Mouse (Mus musculus) embryonic facial prominence, embryonic 14.5 days (tissue): ENCODE data around the gene Tdp2. TPM values are rescaled to one million over a fixed set of nuclear protein-coding genes. Genes with fewer than 3 reads are reported as not detected.

Experiments
- ATAC-seq: fragments of 200-750 bp; cut with Nextera tagmentation; 2 replicates; pipeline ENCODE4 v1.8.0; 2017; ENCODE audit warnings: low read depth, moderate number of reproducible peaks, moderate TSS enrichment
- DNase-seq: peaks from one replicate; pipeline ENCODE4 v3.0.0-alpha.2; 2015; ENCODE audit warnings: low spot score
- H3K27ac ChIP-seq: fragments of 300-500 bp; sonication (generic); replicated peaks from 2 replicates; pipeline ENCODE4 v1.5.1; 2014; ENCODE audit warnings: low read depth, mild to moderate bottlenecking, low read length, moderate library complexity
- H3K27me3 ChIP-seq: fragments of 300-500 bp; sonication (generic); replicated peaks from 2 replicates; pipeline ENCODE4 v1.6.1; 2014; ENCODE audit warnings: low read length; ENCODE audit not compliant: control insufficient read depth, insufficient read depth
- H3K36me3 ChIP-seq: fragments of 300-500 bp; sonication (generic); 2 replicates; pipeline ENCODE4 v1.6.1; 2014; ENCODE audit warnings: low read length, mixed read lengths; ENCODE audit not compliant: control insufficient read depth, insufficient read depth
- H3K4me1 ChIP-seq: fragments of 300-500 bp; sonication (generic); 2 replicates; pipeline ENCODE4 v1.6.1; 2014; ENCODE audit warnings: antibody characterized with exemption, low read length; ENCODE audit not compliant: control insufficient read depth, insufficient read depth
- H3K4me2 ChIP-seq: fragments of 300-500 bp; sonication (generic); 2 replicates; pipeline ENCODE4 v1.6.1; 2014; ENCODE audit warnings: low read depth, mild to moderate bottlenecking, low read length, moderate library complexity, mixed read lengths
- H3K4me3 ChIP-seq: fragments of 300-500 bp; sonication (generic); 2 replicates; pipeline ENCODE4 v1.5.1; 2014; ENCODE audit warnings: low read depth, mild to moderate bottlenecking, low read length
- H3K9ac ChIP-seq: fragments of 300-500 bp; sonication (generic); 2 replicates; pipeline ENCODE4 v1.6.1; 2014; ENCODE audit warnings: low read depth, mild to moderate bottlenecking, low read length, moderate library complexity, mixed read lengths
- H3K9me3 ChIP-seq: fragments of 300-500 bp; sonication (generic); 2 replicates; pipeline ENCODE4 v1.6.1; 2016; ENCODE audit warnings: low read length; ENCODE audit not compliant: control insufficient read depth
- WGBS: fragments of 180-500 bp; shearing (Covaris S2); extraction: QIAGEN DNeasy Blood & Tissue Kit; methylation state at CpG from one replicate; pipeline ENCODE4 v1.1.7; 2014; 5-methylcytosine and 5-hydroxymethylcytosine counted together
- polyA plus RNA-seq: library from polyadenylated mRNA; unstranded; fragments of >200 nt; fragmentation: Nextera tagmentation; extraction: Ambion mirVana; gene quantifications from 2 replicates; pipeline ENCODE4 v1.2.1, GENCODE M21; 2014

The Tdp2 gene
- polyA plus RNA-seq, result 44.4 and 46.4 TPM in 2 replicates

- ATAC-seq, result peak; percentile 97
- DNase-seq, result peak; percentile 98
- H3K4me2 ChIP-seq, result peak within 1 kb of the TSS; percentile 77
- no peaks in the 10 kb centered on the region for H3K9me3 ChIP-seq
- 0 out of 2 replicates have a peak, but pooled peaks cover 2% of the 10 kb centered on the region for H3K36me3 ChIP-seq
- H3K27ac ChIP-seq, result peak within 1 kb of the TSS; percentile 92
- peak within 1 kb of the TSS; percentile 95 for H3K9ac ChIP-seq
- WGBS, result under 1% methylated on average over 45 of the region's 90 CpGs
- peak within 1 kb of the TSS; percentile 97 for H3K4me3 ChIP-seq
- no peaks in the 10 kb centered on the region for H3K27me3 ChIP-seq
- peaks cover 10% of the 10 kb centered on the region for H3K4me1 ChIP-seq
These were observed at the start of gene Tdp2, which contains the start of gene Acot13 for GRCm38 (mm10) chr13:24831353-24832130. Gene Tdp2, plus strand, starts transcription at chr13:24831679. Gene Acot13, minus strand, starts transcription at chr13:24831540.

GRCm38 (mm10) chr13:24781916-24782315 lies 49.6 kb upstream of the Tdp2 start:
- WGBS, result 57% methylated on average over 5 of the region's 5 CpGs
- H3K4me1 ChIP-seq, result no peaks in the 10 kb centered on the region
- no peak overlapping the region for H3K27ac ChIP-seq
- no peaks in the 10 kb centered on the region for H3K27me3 ChIP-seq
- DNase-seq (peak; percentile 29), ATAC-seq (no peak)
- H3K36me3 ChIP-seq, result no peaks in the 10 kb centered on the region
- H3K9me3 ChIP-seq, result no peaks in the 10 kb centered on the region
- no peak overlapping the region for H3K9ac ChIP-seq
- H3K4me3 ChIP-seq, result no peak overlapping the region
- H3K4me2 ChIP-seq, result no peak overlapping the region

DNA sequence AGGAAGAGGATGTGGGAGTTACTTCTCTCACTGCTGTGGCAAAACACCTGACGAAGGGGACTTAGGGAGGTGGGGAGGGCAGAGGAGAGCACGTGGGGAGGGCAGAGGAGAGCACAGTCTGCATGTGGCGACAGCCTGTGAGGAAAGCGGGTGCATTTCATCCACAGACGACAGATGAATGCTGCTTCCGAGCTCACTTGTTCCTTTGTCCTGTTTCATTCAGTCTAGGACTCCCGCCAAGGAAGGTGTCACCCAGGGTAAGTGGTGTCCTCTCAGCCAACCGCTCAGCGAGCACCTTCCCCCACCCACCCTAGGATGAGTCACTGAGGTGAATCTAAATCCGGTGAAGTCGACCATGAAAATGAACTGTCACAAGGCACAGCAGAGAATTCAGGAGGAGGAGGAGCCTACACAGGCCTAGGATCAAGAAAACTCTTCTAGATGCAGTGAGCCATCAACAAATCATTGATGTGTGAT lies 45.4 kb upstream of the Tdp2 start:
- H3K27me3 ChIP-seq, result no peaks in the 10 kb centered on the region
- WGBS, result 66% methylated on average over 11 of the region's 11 CpGs

GRCm38 (mm10) chr13:24787477-24787876 lies 44.0 kb upstream of the Tdp2 start:
- Histone ChIP-seq H3K27ac (no peak overlapping the region), H3K27me3 (no peaks in the 10 kb centered on the region), H3K4me1 (no peaks in the 10 kb centered on the region), H3K36me3 (no peaks in the 10 kb centered on the region), H3K4me3 (no peak overlapping the region), H3K9me3 (no peaks in the 10 kb centered on the region), H3K4me2 (no peak overlapping the region), H3K9ac (no peak overlapping the region)
- ATAC-seq (no peak), DNase-seq (no peak)
- 82% methylated on average over 5 of the region's 5 CpGs for WGBS

More for the DNA sequence above, 45.4 kb upstream of the Tdp2 start:
- no peak overlapping the region for H3K9ac ChIP-seq
- ATAC-seq, result peak; percentile 65; the same call in 1 of the 2 replicates
- H3K9me3 ChIP-seq, result no peaks in the 10 kb centered on the region
- no peaks in the 10 kb centered on the region for H3K36me3 ChIP-seq
- DNase-seq, result peak; percentile 24
- no peak overlapping the region for H3K4me3 ChIP-seq
- no peak overlapping the region for H3K27ac ChIP-seq
- no peaks in the 10 kb centered on the region for H3K4me1 ChIP-seq
- no peak overlapping the region for H3K4me2 ChIP-seq

GRCm38 (mm10) chr13:24791349-24791748 lies 40.1 kb upstream of the Tdp2 start:
- Histone ChIP-seq H3K4me1 (no peaks in the 10 kb centered on the region), H3K9me3 (no peaks in the 10 kb centered on the region), H3K4me2 (no peak overlapping the region), H3K36me3 (no peaks in the 10 kb centered on the region), H3K27me3 (no peaks in the 10 kb centered on the region), H3K9ac (no peak overlapping the region), H3K4me3 (no peak overlapping the region), H3K27ac (no peak overlapping the region)
- DNase-seq, result peak; percentile 17
- 76% methylated on average over 2 of the region's 2 CpGs for WGBS
- no peak for ATAC-seq

- Histone ChIP-seq H3K4me2 (no peak overlapping the region), H3K36me3 (no peaks in the 10 kb centered on the region), H3K27ac (no peak overlapping the region), H3K4me1 (no peaks in the 10 kb centered on the region), H3K4me3 (no peak overlapping the region), H3K9me3 (no peaks in the 10 kb centered on the region), H3K27me3 (no peaks in the 10 kb centered on the region), H3K9ac (no peak overlapping the region)
- DNase-seq (no peak), ATAC-seq (no peak)
- WGBS, result 83% methylated on average over 9 of the region's 9 CpGs
These were observed 39.0 kb upstream of the Tdp2 start for GRCm38 (mm10) chr13:24792411-24793045.

DNA sequence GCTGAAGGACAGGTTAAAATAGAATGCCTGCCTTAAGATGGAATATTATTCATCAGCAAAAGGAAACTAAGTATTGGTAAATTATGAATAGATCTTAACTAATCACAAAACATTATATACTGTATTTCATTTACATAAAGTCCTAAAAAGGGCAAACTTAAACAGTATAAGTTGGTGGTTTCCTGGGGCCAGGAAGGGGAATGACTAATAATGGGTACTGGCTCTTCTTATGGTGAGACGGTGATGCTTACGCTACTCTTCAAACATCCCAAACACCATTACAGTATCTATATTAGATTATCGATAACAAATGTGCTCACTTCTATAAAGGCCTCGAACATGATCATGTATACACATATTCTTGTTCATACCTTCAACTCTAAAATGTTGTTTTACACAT lies 32.8 kb upstream of the Tdp2 start:
- Histone ChIP-seq H3K36me3 (no peaks in the 10 kb centered on the region), H3K9ac (no peak overlapping the region), H3K9me3 (no peaks in the 10 kb centered on the region), H3K27me3 (no peaks in the 10 kb centered on the region), H3K27ac (no peak overlapping the region), H3K4me2 (no peak overlapping the region), H3K4me3 (no peak overlapping the region), H3K4me1 (peaks cover 10% of the 10 kb centered on the region; the same call in 1 of the 2 replicates)
- 95% methylated on average over 4 of the region's 4 CpGs for WGBS
- DNase-seq (no peak), ATAC-seq (no peak)

GRCm38 (mm10) chr13:24799378-24799777 lies 32.1 kb upstream of the Tdp2 start:
- DNase-seq, result no peak
- ATAC-seq, result no peak
- peaks cover 15% of the 10 kb centered on the region; the same call in 1 of the 2 replicates for H3K4me1 ChIP-seq
- 0 out of 2 replicates have a peak overlapping the region, but pooled peaks have one; percentile 90 for H3K27ac ChIP-seq
- H3K9ac ChIP-seq, result no peak overlapping the region
- peak overlapping the region; percentile 86 for H3K4me2 ChIP-seq
- peak overlapping the region; percentile 87 for H3K4me3 ChIP-seq
- H3K36me3 ChIP-seq, result no peaks in the 10 kb centered on the region
- 59% methylated on average over 5 of the region's 5 CpGs for WGBS
- no peaks in the 10 kb centered on the region for H3K27me3 ChIP-seq
- no peaks in the 10 kb centered on the region for H3K9me3 ChIP-seq
